Mouse (Mus musculus) stomach, postnatal 0 days (tissue): ENCODE results near the gene Phactr1.

ENCODE experiments used
- CTCF ChIP-seq: IDR thresholded peaks from 2 replicates; pipeline ENCODE4 v1.5.1; 2016; ENCODE audit warnings: antibody characterized with exemption, low read depth, mild to moderate bottlenecking, moderate library complexity
- EP300 ChIP-seq: optimal IDR thresholded peaks from 2 replicates; pipeline ENCODE3; 2016; ENCODE audit warnings: antibody characterized with exemption

GRCm38 (mm10) chr13:42927778-42928177, 247.4 kb downstream of the Phactr1 start:
- TF ChIP-seq CTCF = no peak
- no peak for TF ChIP-seq EP300
